Mouse (Mus musculus): Measurements from ENCODE around the gene Dll1. TPM values are rescaled to one million over a fixed set of nuclear protein-coding genes. Genes with fewer than 3 reads are reported as not detected.
A peak's percentile ranks its signal among the peaks of the same experiment; 100 is the strongest.

Gene Dll1
- polyA plus RNA-seq (2012; fragmentation: generic; extraction: Trizol): 13.3 TPM

- Histone ChIP-seq H3K36me3 (ENCODE audit: control insufficient read depth, insufficient read depth) (no peaks in the 10 kb centered on the region), H3K4me2 (ENCODE audit: low read depth) (peak within 1 kb of the TSS; percentile 94), H3K79me2 (ENCODE audit: control insufficient read depth, insufficient read depth) (peaks cover 32% of the 10 kb centered on the region), H3K4me3 (peak within 1 kb of the TSS; percentile 76), H3ac (ENCODE audit: control insufficient read depth, insufficient read length) (peak within 1 kb of the TSS; percentile 53), H3K27me3 (ENCODE audit: control insufficient read depth, insufficient read depth, insufficient read length) (peaks cover 4% of the 10 kb centered on the region)
- TF ChIP-seq TCF3 (IDR thresholded peaks at IDR 0.05; ENCODE audit: insufficient read length, low read depth) (no peak), SRF (IDR thresholded peaks at IDR 0.05; ENCODE audit: control insufficient read depth, insufficient read length, low read depth) (no peak), E2F4 (IDR thresholded peaks at IDR 0.05; ENCODE audit: insufficient read depth) (no peak), POLR2A (IDR thresholded peaks at IDR 0.05; ENCODE audit: insufficient read length, low read depth) (no peak), REST (IDR thresholded peaks at IDR 0.05; ENCODE audit: insufficient read depth, insufficient read length) (no peak), POLR2AphosphoS2 (IDR thresholded peaks at IDR 0.05; ENCODE audit: insufficient read length, low read depth) (no peak), MYOD1 (IDR thresholded peaks at IDR 0.05; ENCODE audit: control insufficient read depth in 1 of 3, insufficient read length in 2 of 3, low read depth in 2 of 3) (no peak), CEBPB (IDR thresholded peaks at IDR 0.05; ENCODE audit: insufficient read depth, poor library complexity, severe bottlenecking) (no peak), MAX (IDR thresholded peaks at IDR 0.05; ENCODE audit: low read depth) (no peak), TCF12 (IDR thresholded peaks at IDR 0.05; ENCODE audit: insufficient read depth, poor library complexity, severe bottlenecking) (no peak), MYOG (IDR thresholded peaks at IDR 0.05; ENCODE audit: control insufficient read depth in 1 of 3, insufficient read depth in 1 of 3, insufficient read length in 2 of 3, low read depth in 2 of 3) (no peak), USF1 (IDR thresholded peaks at IDR 0.05; ENCODE audit: low read depth) (no peak)
These were observed at the start of gene Dll1 for GRCm38 (mm10) chr17:15376494-15377181. Gene Dll1 (minus strand): TSS chr17:15376872.

- no peak for TF ChIP-seq E2F4 (IDR thresholded peaks at IDR 0.05; ENCODE audit: insufficient read depth)
- no peak for TF ChIP-seq SRF (IDR thresholded peaks at IDR 0.05; ENCODE audit: control insufficient read depth, insufficient read length, low read depth)
- no peak for TF ChIP-seq USF1 (IDR thresholded peaks at IDR 0.05; ENCODE audit: low read depth)
- no peak for TF ChIP-seq CEBPB (IDR thresholded peaks at IDR 0.05; ENCODE audit: insufficient read depth, poor library complexity, severe bottlenecking)
- TF ChIP-seq MYOD1 (IDR thresholded peaks at IDR 0.05; ENCODE audit: control insufficient read depth in 1 of 3, insufficient read length in 2 of 3, low read depth in 2 of 3): no peak
- no peak for TF ChIP-seq POLR2AphosphoS2 (IDR thresholded peaks at IDR 0.05; ENCODE audit: insufficient read length, low read depth)
- no peak for TF ChIP-seq TCF12 (IDR thresholded peaks at IDR 0.05; ENCODE audit: insufficient read depth, poor library complexity, severe bottlenecking)
- no peak for TF ChIP-seq TCF3 (IDR thresholded peaks at IDR 0.05; ENCODE audit: insufficient read length, low read depth)
- no peak for TF ChIP-seq REST (IDR thresholded peaks at IDR 0.05; ENCODE audit: insufficient read depth, insufficient read length)
- no peak for TF ChIP-seq MYOG (IDR thresholded peaks at IDR 0.05; ENCODE audit: control insufficient read depth in 1 of 3, insufficient read depth in 1 of 3, insufficient read length in 2 of 3, low read depth in 2 of 3)
- no peak for TF ChIP-seq MAX (IDR thresholded peaks at IDR 0.05; ENCODE audit: low read depth)
- no peak for TF ChIP-seq POLR2A (IDR thresholded peaks at IDR 0.05; ENCODE audit: insufficient read length, low read depth)
- H3K4me3 ChIP-seq: no peak overlapping the region
- H3ac ChIP-seq (ENCODE audit: control insufficient read depth, insufficient read length): no peak overlapping the region
- H3K4me2 ChIP-seq (ENCODE audit: low read depth): no peak overlapping the region
- no peaks in the 10 kb centered on the region for H3K27me3 ChIP-seq (ENCODE audit: control insufficient read depth, insufficient read depth, insufficient read length)
- H3K36me3 ChIP-seq (ENCODE audit: control insufficient read depth, insufficient read depth): peaks cover 39% of the 10 kb centered on the region
- H3K79me2 ChIP-seq (ENCODE audit: control insufficient read depth, insufficient read depth): no peaks in the 10 kb centered on the region
These were observed 49.3 kb upstream of the Dll1 start for GRCm38 (mm10) chr17:15425931-15426330.

- Histone ChIP-seq H3K36me3 (ENCODE audit: control insufficient read depth, insufficient read depth) (peaks cover 48% of the 10 kb centered on the region), H3ac (ENCODE audit: control insufficient read depth, insufficient read length) (no peak overlapping the region), H3K27me3 (ENCODE audit: control insufficient read depth, insufficient read depth, insufficient read length) (no peaks in the 10 kb centered on the region), H3K4me3 (no peak overlapping the region), H3K4me2 (ENCODE audit: low read depth) (no peak overlapping the region), H3K79me2 (ENCODE audit: control insufficient read depth, insufficient read depth) (no peaks in the 10 kb centered on the region)
- TF ChIP-seq MYOG (IDR thresholded peaks at IDR 0.05; ENCODE audit: control insufficient read depth in 1 of 3, insufficient read depth in 1 of 3, insufficient read length in 2 of 3, low read depth in 2 of 3): no peak
These were observed 46.6 kb upstream of the Dll1 start for GRCm38 (mm10) chr17:15423080-15423765.

GRCm38 (mm10) chr17:15422666-15423065 is 46.0 kb upstream of the Dll1 start:
- Histone ChIP-seq H3K36me3 (ENCODE audit: control insufficient read depth, insufficient read depth) (peaks cover 52% of the 10 kb centered on the region), H3K79me2 (ENCODE audit: control insufficient read depth, insufficient read depth) (no peaks in the 10 kb centered on the region), H3K27me3 (ENCODE audit: control insufficient read depth, insufficient read depth, insufficient read length) (no peaks in the 10 kb centered on the region), H3K4me2 (ENCODE audit: low read depth) (no peak overlapping the region), H3ac (ENCODE audit: control insufficient read depth, insufficient read length) (no peak overlapping the region), H3K4me3 (no peak overlapping the region)
- TF ChIP-seq TCF12 (IDR thresholded peaks at IDR 0.05; ENCODE audit: insufficient read depth, poor library complexity, severe bottlenecking): no peak
- TF ChIP-seq TCF3 (IDR thresholded peaks at IDR 0.05; ENCODE audit: insufficient read length, low read depth): no peak
- no peak for TF ChIP-seq POLR2AphosphoS2 (IDR thresholded peaks at IDR 0.05; ENCODE audit: insufficient read length, low read depth)
- TF ChIP-seq MAX (IDR thresholded peaks at IDR 0.05; ENCODE audit: low read depth): no peak
- no peak for TF ChIP-seq CEBPB (IDR thresholded peaks at IDR 0.05; ENCODE audit: insufficient read depth, poor library complexity, severe bottlenecking)
- TF ChIP-seq MYOD1 (IDR thresholded peaks at IDR 0.05; ENCODE audit: control insufficient read depth in 1 of 3, insufficient read length in 2 of 3, low read depth in 2 of 3): no peak
- no peak for TF ChIP-seq E2F4 (IDR thresholded peaks at IDR 0.05; ENCODE audit: insufficient read depth)
- TF ChIP-seq POLR2A (IDR thresholded peaks at IDR 0.05; ENCODE audit: insufficient read length, low read depth): no peak
- no peak for TF ChIP-seq MYOG (IDR thresholded peaks at IDR 0.05; ENCODE audit: control insufficient read depth in 1 of 3, insufficient read depth in 1 of 3, insufficient read length in 2 of 3, low read depth in 2 of 3)
- TF ChIP-seq REST (IDR thresholded peaks at IDR 0.05; ENCODE audit: insufficient read depth, insufficient read length): no peak

Data from myocyte (in vitro differentiated cells).